Comparison of ENCODE assay signal across 8 mouse cellular contexts in genomic region chr10:83634461-83634860, GRCm38 (mm10). TPM values are rescaled to one million over a fixed set of nuclear protein-coding genes. Genes with fewer than 3 reads are reported as not detected.
DNase-seq lines count a peak whose midpoint lies in the region; ATAC-seq lines count a peak whose summit lies in the region.

No protein-coding gene starts in this region.

- no peak overlapping the region; the same call in 1 of the 2 replicates for H3K27ac ChIP-seq in liver, embryonic 12.5 days
- H3K27ac ChIP-seq in embryonic facial prominence, embryonic 10.5 days (replicated peaks): no peak overlapping the region

- peaks cover 13% of the 10 kb centered on the region for H3K36me3 ChIP-seq in liver, embryonic 12.5 days
- peaks cover 30% of the 10 kb centered on the region for H3K36me3 ChIP-seq in embryonic facial prominence, embryonic 10.5 days (replicated peaks)
- peaks cover 12% of the 10 kb centered on the region for H3K36me3 ChIP-seq in megakaryocyte, embryonic 14.5 days (replicated peaks; ENCODE audit: low read length)

- no peak for ATAC-seq in liver, embryonic 12.5 days

- DNase-seq in adrenal gland, postnatal 36 days: peak; percentile 43 to 51
- no peak for DNase-seq in adrenal gland, adult (ENCODE audit: inconsistent age in 2 of 2, low spot score in 1 of 2)
- peak; percentile 29 for DNase-seq in liver
- peak; percentile 72 for DNase-seq in embryonic facial prominence, embryonic 10.5 days (ENCODE audit: low spot score)
- no peak for DNase-seq in gastrocnemius, adult 18-20 months (ENCODE audit: low spot score)
- no peak for DNase-seq in ovary, postnatal 14 days (ENCODE audit: low spot score)

- H3K9me3 ChIP-seq in liver, embryonic 12.5 days (replicated peaks): no peaks in the 10 kb centered on the region
- no peaks in the 10 kb centered on the region for H3K9me3 ChIP-seq in embryonic facial prominence, embryonic 10.5 days
- H3K9me3 ChIP-seq in megakaryocyte, embryonic 14.5 days: no peaks in the 10 kb centered on the region

- no peak overlapping the region for H3K4me3 ChIP-seq in liver, embryonic 12.5 days
- H3K4me3 ChIP-seq in embryonic facial prominence, embryonic 10.5 days: no peak overlapping the region
- H3K4me3 ChIP-seq in megakaryocyte, embryonic 14.5 days (replicated peaks): peak overlapping the region; percentile 24

- no peak overlapping the region for H3K9ac ChIP-seq in liver, embryonic 12.5 days

- no peaks in the 10 kb centered on the region; the same call in 1 of the 2 replicates for H3K27me3 ChIP-seq in liver, embryonic 12.5 days (replicated peaks)
- H3K27me3 ChIP-seq in embryonic facial prominence, embryonic 10.5 days (replicated peaks; ENCODE audit: low read depth, poor library complexity, severe bottlenecking): no peaks in the 10 kb centered on the region
- H3K27me3 ChIP-seq in megakaryocyte, embryonic 14.5 days (replicated peaks): peaks cover 37% of the 10 kb centered on the region

- WGBS in liver, embryonic 12.5 days (ENCODE audit: insufficient replicate concordance): under 1% methylated on average over 5 of the region's 5 CpGs
- WGBS in embryonic facial prominence, embryonic 10.5 days: 36% methylated on average over 5 of the region's 5 CpGs

- H3K4me1 ChIP-seq in liver, embryonic 12.5 days: peaks cover 27% of the 10 kb centered on the region
- peaks cover 23% of the 10 kb centered on the region for H3K4me1 ChIP-seq in embryonic facial prominence, embryonic 10.5 days
- peaks cover 57% of the 10 kb centered on the region for H3K4me1 ChIP-seq in megakaryocyte, embryonic 14.5 days

- H3K4me2 ChIP-seq in liver, embryonic 12.5 days: no peak overlapping the region

RNA-seq across cellular contexts. Expression of gene Appl2, which starts 14.1 kb away (rescaled TPM):
- total RNA-seq in adrenal gland, postnatal 36 days (2021): 100 to 1,000 TPM in 1 of 2 experiments, 10 to 100 TPM in 1; 82.5 to 195 TPM
- 15.1 and 15.2 TPM in 2 replicates for polyA plus RNA-seq in liver, embryonic 12.5 days (2016; fragmentation: Nextera tagmentation; extraction: Ambion mirVana)
- polyA plus RNA-seq in embryonic facial prominence, embryonic 10.5 days (2016; fragmentation: Nextera tagmentation; extraction: Ambion mirVana): 39.6 and 40.6 TPM in 2 replicates
- 34.2 TPM in 1 of 2 replicates, not detected in the other for polyA plus RNA-seq in megakaryocyte, embryonic 14.5 days (2012; ENCODE audit: insufficient read depth, low replicate concordance)
- total RNA-seq in gastrocnemius, adult 18-20 months (2021): 10 to 100 TPM; 17.8 to 18.4 TPM

Comparison
In these comparisons a context has a peak if more than half of its experiments do, and no peak if none do; other contexts are left out.
1. DNase-seq: peak in adrenal gland, postnatal 36 days (2 of 2), liver (single experiment) and embryonic facial prominence, embryonic 10.5 days (single experiment); none in adrenal gland, adult (0 of 2), gastrocnemius, adult 18-20 months (single experiment) and ovary, postnatal 14 days (single experiment).